Mouse (Mus musculus) G1E (cell line): ENCODE measurements around the gene Per3.

ENCODE experiments used
- CTCF ChIP-seq: IDR thresholded peaks from 2 replicates; pipeline ENCODE4 v1.5.1; 2012; ENCODE audit warnings: low read depth, low read length, inconsistent platforms, mixed read lengths
- GATA1 ChIP-seq: IDR thresholded peaks from 2 replicates; pipeline ENCODE4 v1.6.1; 2012; ENCODE audit warnings: borderline replicate concordance, low read length, inconsistent platforms, mixed read lengths
- TAL1 ChIP-seq: conservative IDR thresholded peaks from 2 replicates; pipeline ENCODE4 v1.6.1; 2012; ENCODE audit warnings: low read depth, low read length, inconsistent platforms, mixed read lengths

DNA sequence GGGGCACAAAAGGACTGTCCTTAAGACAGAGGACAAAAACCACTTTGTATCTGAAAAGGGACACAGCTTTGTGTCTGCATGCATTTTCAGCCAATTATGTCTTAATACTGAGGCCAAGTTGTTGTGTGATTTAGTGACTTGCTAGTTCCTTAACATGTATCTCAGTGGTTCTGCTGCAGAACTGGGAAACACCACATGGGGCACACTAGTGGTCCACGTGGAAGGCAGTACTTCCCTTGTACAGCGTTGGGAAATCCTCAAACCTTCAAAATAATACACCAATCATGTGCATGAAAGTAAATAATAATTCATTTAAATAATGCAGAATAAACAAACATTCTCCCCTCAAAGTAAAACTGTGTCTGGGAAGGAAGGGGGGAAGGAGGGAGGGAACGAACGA, 24.3 kb upstream of the Per3 start:
- no peak for TF ChIP-seq CTCF
- TF ChIP-seq TAL1: no peak
- TF ChIP-seq GATA1: no peak
